Mouse (Mus musculus): ENCODE data around the gene Treh.

The Treh gene

DNA sequence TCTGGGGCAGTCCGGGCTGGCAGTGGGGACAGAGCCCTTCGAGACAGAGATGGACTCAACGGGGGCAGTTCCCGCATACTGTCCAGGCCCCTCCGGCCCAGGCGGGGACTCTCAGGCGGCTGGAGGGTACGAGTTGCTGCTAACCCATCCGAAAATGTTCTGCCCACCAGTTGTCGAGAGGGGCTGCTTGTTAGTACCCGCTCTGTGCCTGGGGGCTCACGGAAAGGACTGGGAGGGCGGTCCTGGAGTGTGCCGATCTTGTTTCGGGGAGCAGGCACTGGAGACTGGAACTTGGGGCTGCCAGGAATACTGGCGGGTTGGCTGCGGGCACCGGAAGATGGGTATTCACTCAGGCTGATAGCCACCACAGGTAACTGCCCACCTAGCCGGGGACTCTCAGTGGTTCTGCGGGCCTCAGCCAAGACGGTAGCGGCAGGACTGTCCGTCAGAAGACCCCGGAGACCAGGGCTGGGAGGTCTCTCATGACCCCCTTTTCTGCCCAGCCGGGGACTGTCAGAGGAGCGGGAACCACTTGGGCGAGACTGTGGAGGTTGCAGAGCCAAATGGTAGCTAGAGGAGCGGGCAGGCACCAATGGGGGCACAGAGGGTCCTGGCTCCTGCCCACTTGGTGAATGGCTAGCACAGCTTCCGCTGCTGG is 42.8 kb downstream of the Treh start:
- DNase-seq (ENCODE audit: low spot score in 2 of 2): no peak

DNA sequence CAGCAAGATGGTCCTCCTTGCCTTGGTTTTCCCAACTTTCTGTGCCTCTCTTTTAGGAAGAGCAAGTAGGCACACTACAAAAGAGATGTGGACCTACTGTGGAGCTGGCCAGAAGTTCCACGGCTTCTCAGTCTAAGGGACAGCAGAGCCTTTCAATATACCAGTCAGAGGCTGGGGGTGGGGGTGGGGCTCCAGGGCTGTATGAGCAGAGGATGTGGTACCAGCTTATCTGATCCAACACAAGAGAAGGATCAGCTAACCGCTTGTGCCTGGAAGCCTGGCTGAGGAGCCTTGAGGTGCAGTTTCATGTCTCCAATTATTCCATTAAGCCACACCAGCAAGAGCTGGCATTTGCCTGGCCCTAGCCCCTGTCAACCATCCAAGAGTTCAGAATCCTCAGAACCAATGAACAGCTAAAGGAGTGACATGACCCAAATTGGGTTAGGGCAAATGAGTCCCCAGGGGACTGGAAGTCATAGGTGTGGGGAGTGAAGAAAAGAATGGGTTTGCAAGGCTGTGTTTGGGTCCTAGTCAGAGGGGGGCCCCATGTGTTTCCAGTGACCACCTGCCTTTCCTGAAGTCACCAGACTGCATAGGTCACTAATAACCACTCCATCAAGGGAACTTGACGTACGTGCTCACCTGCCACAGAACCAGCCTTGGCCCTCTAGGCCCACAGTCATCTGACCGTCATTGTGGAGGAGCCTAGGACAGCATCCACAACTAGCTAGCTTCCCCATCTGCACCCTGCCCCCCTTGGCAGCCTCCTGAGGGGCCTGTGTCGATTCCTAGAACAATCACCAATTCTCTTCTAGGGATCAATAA is 44.2 kb downstream of the Treh start:
- DNase-seq (ENCODE audit: low spot score in 2 of 2): no peak

GRCm38 (mm10) chr9:44717822-44718242 is 44.8 kb downstream of the Treh start:
- DNase-seq (ENCODE audit: low spot score in 2 of 2): no peak

- no peak for DNase-seq (ENCODE audit: low spot score in 2 of 2)
Observed at GRCm38 (mm10) chr9:44718937-44719631, 46.1 kb downstream of the Treh start.

- no peak for DNase-seq (ENCODE audit: low spot score in 2 of 2)
Observed at GRCm38 (mm10) chr9:44719632-44720357, 46.8 kb downstream of the Treh start.

DNA sequence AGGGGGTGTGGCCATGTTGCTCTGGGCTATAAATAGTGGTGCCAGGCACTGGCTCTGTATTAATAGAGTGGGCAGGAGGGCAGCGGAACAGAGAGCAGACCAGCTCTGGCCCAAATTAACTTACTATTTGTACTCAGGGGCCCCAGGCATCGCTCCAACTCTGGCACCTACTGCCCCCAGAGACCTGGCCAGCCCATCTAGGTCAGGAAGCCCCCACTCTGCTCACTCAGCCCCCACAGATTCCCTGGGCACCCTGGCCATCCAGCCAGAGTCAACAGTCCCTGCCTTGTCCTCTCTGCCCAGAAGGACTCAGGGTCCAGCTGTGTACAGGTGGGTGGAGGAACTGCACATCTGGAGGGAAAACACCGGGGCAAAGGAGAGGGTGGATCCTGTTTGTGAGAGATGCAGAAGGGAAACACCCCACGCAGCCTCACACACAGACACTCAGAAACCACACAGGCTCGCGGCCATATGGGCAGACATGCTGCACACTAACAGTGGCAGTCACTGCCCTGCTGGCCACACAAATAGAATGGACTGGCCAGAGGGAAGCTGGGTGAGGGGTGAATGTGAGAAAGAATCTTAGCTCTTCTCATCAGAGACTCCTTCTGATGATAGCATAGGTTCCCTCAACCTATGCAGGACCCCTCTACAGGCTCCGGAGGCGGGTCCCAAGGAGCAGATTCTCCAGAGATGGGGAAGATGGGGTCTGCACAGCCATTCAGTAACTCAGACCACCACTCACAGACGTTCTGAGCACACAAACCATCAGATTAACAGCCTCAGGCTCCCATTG is 47.5 kb downstream of the Treh start:
- DNase-seq (ENCODE audit: low spot score in 2 of 2): no peak

- DNase-seq (ENCODE audit: low spot score in 2 of 2): peak; percentile 50 to 59
Observed at GRCm38 (mm10) chr9:44721154-44721876, 48.3 kb downstream of the Treh start.

DNA sequence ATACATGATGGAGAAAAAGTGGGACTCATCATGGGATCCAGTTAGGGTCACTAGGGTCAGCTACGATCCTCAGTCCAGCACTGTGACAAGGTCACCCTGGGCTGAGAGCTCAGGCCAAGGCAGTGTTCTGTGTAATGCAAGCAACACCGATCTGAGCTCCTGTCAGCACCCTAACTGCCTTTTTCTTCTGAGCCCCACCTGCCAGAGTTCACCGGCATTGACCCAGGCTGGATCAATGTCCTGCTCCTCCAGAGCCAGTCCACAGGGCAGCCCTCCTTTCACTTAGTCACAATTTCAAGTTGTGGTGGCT is 48.8 kb downstream of the Treh start:
- DNase-seq (ENCODE audit: low spot score in 2 of 2): no peak

DNA sequence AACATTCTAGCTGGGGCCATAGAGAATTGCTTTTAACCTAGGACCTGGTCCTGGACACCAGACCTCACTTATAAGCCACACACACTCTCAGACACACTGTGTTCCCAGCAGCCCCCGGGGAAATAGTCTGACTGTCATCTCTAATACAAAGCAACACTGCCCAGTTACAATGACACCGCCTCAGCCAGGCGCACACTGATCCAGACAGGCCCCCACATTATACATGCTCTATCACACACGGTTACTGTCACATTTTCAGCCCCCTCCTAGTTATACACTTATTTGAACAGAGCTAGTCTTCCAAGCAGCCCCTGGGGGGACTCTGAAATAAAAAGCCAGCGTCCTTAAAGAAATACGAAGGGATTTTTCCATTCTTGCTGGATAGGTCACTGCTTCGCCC is 49.5 kb downstream of the Treh start:
- no peak for DNase-seq (ENCODE audit: low spot score in 2 of 2)

- no peak for DNase-seq (ENCODE audit: low spot score in 2 of 2)
Observed at GRCm38 (mm10) chr9:44723008-44723407, 50.0 kb downstream of the Treh start.

DNA sequence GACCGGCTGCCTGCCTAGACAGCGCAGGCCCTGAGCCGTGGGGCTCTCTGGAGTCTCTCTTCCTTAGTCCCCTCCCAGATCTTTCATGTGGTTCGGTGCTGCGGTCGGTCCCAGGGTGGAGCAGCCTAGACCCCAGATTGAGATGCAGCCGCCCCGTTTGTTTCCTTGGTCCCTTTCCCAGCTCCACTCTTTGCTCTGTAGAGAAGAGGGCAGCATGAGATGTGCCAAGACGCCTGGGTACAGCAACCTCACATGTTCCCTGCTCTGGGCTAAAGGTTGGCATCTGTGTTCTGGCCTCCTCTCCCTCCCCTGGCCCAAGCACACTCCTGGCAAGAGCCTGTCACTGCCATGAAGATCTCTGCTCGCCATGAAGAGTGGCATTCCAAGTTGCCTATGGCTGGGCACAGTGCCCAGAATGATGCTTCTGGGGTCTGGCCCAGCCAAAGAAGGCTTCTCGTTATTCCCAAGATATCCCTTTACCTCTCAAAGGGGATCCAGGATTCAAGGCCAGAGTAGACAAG is 50.5 kb downstream of the Treh start:
- no peak for DNase-seq (ENCODE audit: low spot score in 2 of 2)

DNA sequence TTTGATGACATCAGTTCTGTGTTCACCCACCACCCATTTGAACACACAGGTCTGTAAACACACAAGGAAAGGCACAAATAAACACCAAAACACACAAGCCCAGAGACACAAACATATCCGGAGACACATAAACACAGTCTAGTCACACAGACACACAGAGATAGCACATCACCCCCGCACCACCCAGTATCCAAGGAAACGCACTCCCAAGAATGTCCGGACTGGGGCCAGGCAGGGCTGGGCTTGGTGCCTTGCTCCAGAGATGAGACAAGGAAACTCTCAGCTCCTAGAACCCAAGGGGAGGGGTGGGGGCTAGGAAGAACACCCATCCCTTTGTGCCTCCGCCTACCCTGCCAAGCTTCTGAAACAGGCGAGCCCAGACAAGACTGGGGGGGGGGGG is 51.2 kb downstream of the Treh start:
- no peak for DNase-seq (ENCODE audit: low spot score in 2 of 2)

DNA sequence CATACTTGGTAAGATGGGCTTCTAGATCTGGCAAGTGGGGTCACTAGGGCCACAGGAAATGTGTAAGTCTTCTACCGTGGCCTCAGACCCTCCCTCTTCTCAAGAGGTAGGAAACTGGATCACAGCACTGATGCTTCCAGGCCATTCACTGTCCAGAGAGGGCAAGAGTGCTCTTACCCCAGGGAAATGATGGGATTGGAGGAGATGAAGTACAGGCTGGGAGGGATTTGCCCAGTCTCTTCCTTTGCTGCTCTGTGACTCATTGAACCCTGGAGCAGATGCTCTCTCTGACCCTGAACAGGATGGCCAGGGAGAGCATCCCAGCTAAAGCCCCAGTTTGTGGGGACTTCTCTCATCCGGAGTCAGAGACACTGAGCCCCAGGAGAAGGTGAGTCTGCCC is 51.6 kb downstream of the Treh start:
- no peak for DNase-seq (ENCODE audit: low spot score in 2 of 2)

DNA sequence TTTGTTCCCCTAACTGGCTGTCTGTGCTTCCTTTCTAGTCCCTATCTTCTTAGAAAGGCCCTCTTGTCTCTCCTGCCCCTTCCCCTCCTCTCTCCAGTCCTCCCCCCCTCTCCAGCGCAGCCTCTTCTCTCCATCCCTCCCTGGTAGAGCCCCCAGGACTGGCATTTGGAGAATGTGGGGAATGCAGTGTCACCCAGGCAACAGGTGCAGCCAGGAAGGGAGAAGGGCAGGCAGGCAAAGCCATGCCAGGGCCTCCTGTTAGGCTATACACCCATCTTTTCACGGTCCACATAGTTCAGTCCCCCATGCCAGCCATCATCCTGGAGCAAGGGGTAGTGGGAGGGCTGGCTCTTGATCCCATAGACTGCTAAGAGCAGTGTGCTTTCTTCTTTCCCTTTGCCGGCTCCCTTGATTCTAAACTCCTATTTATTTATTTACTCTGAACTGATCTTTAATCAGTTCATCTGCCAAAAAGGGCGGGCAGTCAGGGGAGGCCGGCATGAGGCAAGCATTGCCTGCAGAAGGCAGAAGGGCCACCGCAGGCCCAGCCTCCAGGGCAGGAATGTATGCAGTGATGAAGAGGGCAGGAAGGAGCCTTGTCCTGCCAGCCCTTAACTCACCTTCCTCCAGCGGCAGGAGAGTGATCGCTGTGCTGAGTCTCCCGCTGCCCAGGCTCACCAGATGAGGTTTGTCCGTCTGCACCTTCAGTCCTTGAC is 53.6 kb downstream of the Treh start:
- no peak for DNase-seq (ENCODE audit: low spot score in 2 of 2)

GRCm38 (mm10) chr9:44727441-44727840 is 54.4 kb downstream of the Treh start:
- no peak for DNase-seq (ENCODE audit: low spot score in 2 of 2)

- DNase-seq (ENCODE audit: low spot score in 2 of 2): no peak
Observed at GRCm38 (mm10) chr9:44732130-44732549, 59.1 kb downstream of the Treh start.

DNA sequence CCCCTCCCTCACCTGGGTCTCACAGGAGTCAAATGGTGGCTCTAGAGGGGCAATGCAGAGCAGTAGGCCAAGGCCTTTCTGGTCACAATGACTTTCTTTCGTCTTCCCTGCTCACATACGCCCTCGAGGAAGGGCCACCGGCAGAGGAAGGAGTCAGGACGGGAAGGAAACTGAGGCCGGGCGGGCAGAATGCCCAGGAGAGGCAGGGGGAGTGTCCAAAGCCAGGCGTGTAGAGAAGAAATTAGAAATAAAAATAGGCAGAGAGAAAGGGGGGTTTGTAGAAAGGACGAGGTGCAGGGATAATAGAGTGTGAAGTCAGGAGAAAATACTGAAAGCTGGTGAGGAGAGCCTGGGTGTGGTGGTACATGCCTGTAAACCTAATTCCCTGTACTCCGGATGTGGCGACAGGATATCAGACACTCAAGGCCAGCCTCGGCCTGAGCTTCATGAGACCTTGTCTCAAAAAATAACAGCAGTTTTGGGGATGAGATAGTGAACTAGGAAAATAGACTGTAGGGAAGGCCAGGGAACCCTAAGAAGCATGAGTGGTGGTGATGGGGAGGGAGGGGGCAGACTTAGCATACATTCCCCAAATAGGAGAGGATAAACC is 60.0 kb downstream of the Treh start:
- DNase-seq (ENCODE audit: low spot score in 2 of 2): no peak

DNA sequence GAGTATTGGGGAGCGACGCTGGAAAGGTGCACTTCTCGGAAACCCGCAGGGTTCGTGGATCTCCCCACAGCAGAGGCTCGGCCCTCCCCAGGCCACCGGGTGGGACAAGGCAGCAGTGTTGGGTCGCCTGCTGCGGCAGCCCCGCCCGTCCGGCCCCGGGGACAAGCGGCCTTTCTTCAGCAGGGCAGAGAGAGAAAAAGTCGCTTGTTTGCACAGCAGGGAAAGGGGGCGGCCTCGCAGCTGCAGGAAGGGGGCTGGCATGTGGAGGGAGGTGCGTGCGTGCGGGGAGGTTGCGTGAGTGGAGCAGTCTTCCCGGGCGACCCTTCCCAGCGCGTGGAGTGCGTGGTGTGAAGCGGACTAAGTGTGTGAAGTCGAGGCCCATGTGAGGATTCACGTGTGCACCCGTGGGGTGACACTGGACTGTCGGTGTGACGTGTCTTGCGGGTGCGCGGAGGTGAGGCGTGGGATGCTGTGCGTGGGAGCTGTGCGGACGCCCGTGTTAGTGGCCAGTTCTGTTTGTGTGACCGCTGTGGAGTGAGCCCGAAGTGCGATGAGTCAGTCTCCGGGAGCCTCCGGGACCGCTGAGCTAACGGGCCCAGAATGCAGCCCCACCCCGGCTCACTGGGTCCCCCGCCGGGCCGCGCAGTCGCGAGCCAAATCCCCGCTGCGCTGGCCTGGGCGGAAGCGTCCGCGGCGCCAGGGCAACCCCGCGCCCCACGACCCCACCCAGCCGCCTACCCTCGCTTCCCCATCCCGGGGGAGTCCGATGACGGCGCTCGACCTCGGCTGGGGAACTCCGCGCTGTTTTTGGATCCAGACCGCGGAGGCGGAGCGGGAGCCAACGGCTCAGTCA is 60.9 kb downstream of the Treh start:
- peak in 1 of 2 experiments; percentile 18 for DNase-seq (ENCODE audit: low spot score in 2 of 2)

Measured in spleen, postnatal 36 days (tissue).